Mouse (Mus musculus): ENCODE data around the gene Fam213b.

- no peak for TF ChIP-seq CTCF (IDR thresholded peaks at IDR 0.05)
- no peak for TF ChIP-seq EP300 (IDR thresholded peaks at IDR 0.05)
Measured at GRCm38 (mm10) chr4:154895549-154895948, 3.4 kb downstream of the Fam213b start.
